Mouse (Mus musculus): ENCODE measurements around the gene Zfp553. TPM values are rescaled to one million over a fixed set of nuclear protein-coding genes. Genes with fewer than 3 reads are reported as not detected.
A peak's percentile ranks its signal among the peaks of the same experiment; 100 is the strongest.

Gene Zfp553
- 41.0 and 43.3 TPM in 2 replicates for total RNA-seq (2014; rRNA removed)
- 31.7 and 33.9 TPM in 2 replicates for polyA plus RNA-seq (2015; fragmentation: Nextera tagmentation; extraction: Ambion mirVana)

- TF ChIP-seq CTCF (IDR thresholded peaks at IDR 0.05; ENCODE audit: low read depth): no peak
- peaks cover 11% of the 10 kb centered on the region; the same call in 1 of the 2 replicates for H3K4me1 ChIP-seq (ENCODE audit: insufficient read depth, low read length)
- peak within 1 kb of the TSS; percentile 65 for H3K4me3 ChIP-seq (ENCODE audit: low read length)
- ATAC-seq: peak; percentile 95
- H3K9ac ChIP-seq (replicated peaks; ENCODE audit: low read length): peak within 1 kb of the TSS; percentile 96
- peaks cover 29% of the 10 kb centered on the region for H3K36me3 ChIP-seq (ENCODE audit: insufficient read depth, low read length)
- under 1% methylated on average over 64 of the region's 64 CpGs for whole genome bisulfite sequencing
- H3K27me3 ChIP-seq (ENCODE audit: insufficient read depth, low read length): no peaks in the 10 kb centered on the region
- peak within 1 kb of the TSS; percentile 98 for H3K27ac ChIP-seq
- peak within 1 kb of the TSS; percentile 65 for H3K4me2 ChIP-seq (ENCODE audit: low read depth, low read length)
- DNase-seq (ENCODE audit: low spot score): peak; percentile 95
- H3K9me3 ChIP-seq (ENCODE audit: low read length): no peaks in the 10 kb centered on the region
Measured at GRCm38 (mm10) chr7:127232622-127233367, at the start of gene Zfp553, which contains the start of gene Sept1. Gene Zfp553, plus strand, starts transcription at chr7:127233061. Gene Sept1, minus strand, starts transcription at chr7:127233130.

GRCm38 (mm10) chr7:127183345-127183744 lies 49.5 kb upstream of the Zfp553 start:
- ATAC-seq: no peak
- no peak for DNase-seq (ENCODE audit: low spot score)
- no peaks in the 10 kb centered on the region for H3K36me3 ChIP-seq (ENCODE audit: insufficient read depth, low read length)
- H3K27me3 ChIP-seq (ENCODE audit: insufficient read depth, low read length): no peaks in the 10 kb centered on the region
- H3K9me3 ChIP-seq (ENCODE audit: low read length): no peaks in the 10 kb centered on the region
- H3K4me3 ChIP-seq (ENCODE audit: low read length): no peak overlapping the region
- H3K4me2 ChIP-seq (ENCODE audit: low read depth, low read length): no peak overlapping the region
- no peak for TF ChIP-seq CTCF (IDR thresholded peaks at IDR 0.05; ENCODE audit: low read depth)
- H3K27ac ChIP-seq: no peak overlapping the region
- 79% methylated on average over 8 of the region's 8 CpGs for WGBS
- no peak overlapping the region for H3K9ac ChIP-seq (replicated peaks; ENCODE audit: low read length)
- H3K4me1 ChIP-seq (ENCODE audit: insufficient read depth, low read length): no peaks in the 10 kb centered on the region

- peak; percentile 37 for TF ChIP-seq CTCF (IDR thresholded peaks at IDR 0.05; ENCODE audit: low read depth)
- Histone ChIP-seq H3K4me2 (ENCODE audit: low read depth, low read length) (no peak overlapping the region), H3K36me3 (ENCODE audit: insufficient read depth, low read length) (no peaks in the 10 kb centered on the region)
Measured at GRCm38 (mm10) chr7:127183828-127184227, 49.0 kb upstream of the Zfp553 start.

GRCm38 (mm10) chr7:127184720-127185119 lies 48.1 kb upstream of the Zfp553 start:
- Histone ChIP-seq H3K9me3 (ENCODE audit: low read length) (no peaks in the 10 kb centered on the region), H3K4me2 (ENCODE audit: low read depth, low read length) (no peak overlapping the region), H3K9ac (replicated peaks; ENCODE audit: low read length) (no peak overlapping the region), H3K27ac (no peak overlapping the region), H3K4me1 (ENCODE audit: insufficient read depth, low read length) (no peaks in the 10 kb centered on the region), H3K36me3 (ENCODE audit: insufficient read depth, low read length) (no peaks in the 10 kb centered on the region), H3K27me3 (ENCODE audit: insufficient read depth, low read length) (no peaks in the 10 kb centered on the region), H3K4me3 (ENCODE audit: low read length) (no peak overlapping the region)
- no peak for TF ChIP-seq CTCF (IDR thresholded peaks at IDR 0.05; ENCODE audit: low read depth)
- WGBS: 47% methylated on average over 1 of the region's 1 CpGs
- ATAC-seq (no peak), DNase-seq (ENCODE audit: low spot score) (no peak)

More at GRCm38 (mm10) chr7:127183828-127184227, 49.0 kb upstream of the Zfp553 start:
- ATAC-seq (no peak), DNase-seq (ENCODE audit: low spot score) (no peak)
- Histone ChIP-seq H3K27ac (no peak overlapping the region), H3K9ac (replicated peaks; ENCODE audit: low read length) (no peak overlapping the region), H3K27me3 (ENCODE audit: insufficient read depth, low read length) (no peaks in the 10 kb centered on the region), H3K4me1 (ENCODE audit: insufficient read depth, low read length) (no peaks in the 10 kb centered on the region), H3K4me3 (ENCODE audit: low read length) (no peak overlapping the region), H3K9me3 (ENCODE audit: low read length) (no peaks in the 10 kb centered on the region)
- 81% methylated on average over 6 of the region's 6 CpGs for WGBS

GRCm38 (mm10) chr7:127185601-127186000 lies 47.3 kb upstream of the Zfp553 start:
- TF ChIP-seq CTCF (IDR thresholded peaks at IDR 0.05; ENCODE audit: low read depth): peak; percentile 58

GRCm38 (mm10) chr7:127187351-127187750 lies 45.5 kb upstream of the Zfp553 start:
- DNase-seq (ENCODE audit: low spot score) (no peak), ATAC-seq (no peak)
- no peak overlapping the region for H3K4me2 ChIP-seq (ENCODE audit: low read depth, low read length)
- no peak overlapping the region for H3K4me3 ChIP-seq (ENCODE audit: low read length)
- no peaks in the 10 kb centered on the region for H3K4me1 ChIP-seq (ENCODE audit: insufficient read depth, low read length)
- whole genome bisulfite sequencing: 70% methylated on average over 10 of the region's 10 CpGs
- TF ChIP-seq CTCF (IDR thresholded peaks at IDR 0.05; ENCODE audit: low read depth): no peak
- peaks cover 2% of the 10 kb centered on the region; the same call in 1 of the 2 replicates for H3K36me3 ChIP-seq (ENCODE audit: insufficient read depth, low read length)
- H3K9ac ChIP-seq (replicated peaks; ENCODE audit: low read length): no peak overlapping the region
- H3K27ac ChIP-seq: no peak overlapping the region
- H3K27me3 ChIP-seq (ENCODE audit: insufficient read depth, low read length): no peaks in the 10 kb centered on the region
- no peaks in the 10 kb centered on the region for H3K9me3 ChIP-seq (ENCODE audit: low read length)

More at GRCm38 (mm10) chr7:127185601-127186000, 47.3 kb upstream of the Zfp553 start:
- DNase-seq (ENCODE audit: low spot score) (peak; percentile 47), ATAC-seq (peak; percentile 43; the same call in 1 of the 2 replicates)
- Histone ChIP-seq H3K4me1 (ENCODE audit: insufficient read depth, low read length) (no peaks in the 10 kb centered on the region), H3K4me3 (ENCODE audit: low read length) (no peak overlapping the region), H3K27ac (no peak overlapping the region), H3K36me3 (ENCODE audit: insufficient read depth, low read length) (no peaks in the 10 kb centered on the region), H3K27me3 (ENCODE audit: insufficient read depth, low read length) (no peaks in the 10 kb centered on the region), H3K9me3 (ENCODE audit: low read length) (no peaks in the 10 kb centered on the region), H3K9ac (replicated peaks; ENCODE audit: low read length) (no peak overlapping the region), H3K4me2 (ENCODE audit: low read depth, low read length) (no peak overlapping the region)
- 58% methylated on average over 3 of the region's 3 CpGs for WGBS
